Mouse (Mus musculus) frontal cortex, postnatal 14 days (tissue): ENCODE measurements around the gene Dpep1.
"Not testable (repeated sequence)": the region's sequence is repeated elsewhere in the genome, so short reads cannot be mapped to it uniquely, and the experiment has no call there.

Experiments
- DNase-seq, 2 experiments: peaks; one replicate each; pipeline ENCODE4 v3.0.0; 2022; ENCODE audit warnings: low spot score in 2 of 2

The Dpep1 gene

GRCm38 (mm10) chr8:123212321-123213117 lies 26.5 kb downstream of the Dpep1 start, which contains the start of the genes Chmp1a and Spata33:
Gene Chmp1a (minus strand): TSS chr8:123212763.
Gene Spata33 (plus strand): TSS chr8:123212832.
- peak; percentile 80 to 82 for DNase-seq

DNA sequence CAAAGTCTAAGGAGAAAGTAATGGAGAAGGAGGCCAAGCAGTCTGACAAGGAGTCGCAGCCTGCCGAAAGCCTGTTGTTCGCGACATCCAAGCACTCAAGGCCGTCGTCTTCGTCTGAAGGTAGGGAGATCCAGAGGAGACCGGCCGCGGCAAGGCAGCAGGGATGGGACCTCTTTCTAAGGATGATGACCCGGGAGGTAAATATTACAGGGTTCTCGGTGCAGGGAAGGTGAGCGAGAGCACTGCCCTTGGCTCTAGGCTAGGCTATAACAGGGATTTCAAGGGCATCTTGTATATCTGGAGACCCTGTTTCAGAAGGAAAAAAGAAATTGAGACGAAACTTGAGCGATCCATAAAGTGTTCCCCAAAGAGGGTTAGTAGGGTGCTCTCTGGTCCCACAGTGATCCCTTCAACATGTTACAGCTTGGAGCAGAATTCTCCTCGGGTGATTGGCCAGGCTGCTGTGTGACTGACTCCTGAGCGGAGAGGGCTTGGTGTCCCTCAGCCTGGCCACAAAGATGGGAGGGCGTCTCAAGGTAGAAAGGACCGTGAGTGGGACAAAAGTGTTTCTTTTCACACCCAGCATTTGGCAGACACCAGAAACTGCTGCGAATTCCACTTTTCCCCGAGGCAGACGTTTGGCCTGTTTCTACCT lies 27.2 kb downstream of the Dpep1 start:
- no peak for DNase-seq

DNA sequence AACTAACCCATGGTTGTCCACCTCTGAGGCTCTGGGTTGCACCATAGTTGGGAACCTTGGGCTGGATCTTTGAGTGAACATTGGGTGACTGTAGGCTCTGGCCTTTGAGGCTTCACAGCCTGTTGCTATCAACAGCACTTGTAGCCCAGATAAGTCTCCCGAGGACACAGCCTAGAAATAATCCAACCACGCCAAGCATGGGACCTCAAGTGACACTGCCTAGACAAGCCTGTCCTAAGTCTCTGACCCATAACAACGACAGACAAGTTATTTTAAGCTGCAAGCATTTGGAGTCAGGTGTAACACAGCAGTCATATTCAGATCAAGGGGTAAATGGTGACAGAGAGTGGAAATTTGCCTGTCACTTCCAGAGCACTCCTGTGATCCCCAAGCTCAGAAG lies 29.4 kb downstream of the Dpep1 start:
- no peak for DNase-seq

GRCm38 (mm10) chr8:123220917-123221316 lies 34.9 kb downstream of the Dpep1 start:
- no peak for DNase-seq

GRCm38 (mm10) chr8:123224278-123225266 lies 38.5 kb downstream of the Dpep1 start, which contains the start of gene Cdk10:
Gene Cdk10 (plus strand): TSS chr8:123224842.
- DNase-seq, result peak; percentile 85 to 90

GRCm38 (mm10) chr8:123228416-123228815 lies 42.4 kb downstream of the Dpep1 start:
- no peak for DNase-seq

GRCm38 (mm10) chr8:123230326-123230725 lies 44.3 kb downstream of the Dpep1 start:
- not testable (repeated sequence) for DNase-seq

GRCm38 (mm10) chr8:123231742-123232141 lies 45.7 kb downstream of the Dpep1 start:
- peak in 1 of 2 experiments; percentile 32 for DNase-seq

DNA sequence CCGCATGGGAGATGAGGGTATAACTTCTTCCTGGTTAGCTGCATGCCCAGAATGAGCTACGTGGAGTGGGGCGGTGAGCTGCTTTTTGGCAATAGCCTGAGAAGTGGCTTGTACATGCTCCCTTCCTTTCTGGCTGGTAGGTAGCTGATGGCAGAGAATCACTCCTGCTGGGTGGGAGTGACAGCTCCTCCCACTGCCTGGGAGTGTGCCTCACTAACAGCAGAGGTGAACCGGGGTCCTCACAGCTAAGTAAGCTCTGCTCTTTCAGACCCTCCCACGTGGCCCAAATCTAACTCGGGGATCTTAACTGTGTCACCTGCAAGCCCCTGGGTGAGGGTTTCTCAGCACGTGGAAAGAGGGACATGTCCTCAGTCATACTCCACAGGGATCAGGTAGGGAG lies 46.5 kb downstream of the Dpep1 start:
- no peak for DNase-seq

DNA sequence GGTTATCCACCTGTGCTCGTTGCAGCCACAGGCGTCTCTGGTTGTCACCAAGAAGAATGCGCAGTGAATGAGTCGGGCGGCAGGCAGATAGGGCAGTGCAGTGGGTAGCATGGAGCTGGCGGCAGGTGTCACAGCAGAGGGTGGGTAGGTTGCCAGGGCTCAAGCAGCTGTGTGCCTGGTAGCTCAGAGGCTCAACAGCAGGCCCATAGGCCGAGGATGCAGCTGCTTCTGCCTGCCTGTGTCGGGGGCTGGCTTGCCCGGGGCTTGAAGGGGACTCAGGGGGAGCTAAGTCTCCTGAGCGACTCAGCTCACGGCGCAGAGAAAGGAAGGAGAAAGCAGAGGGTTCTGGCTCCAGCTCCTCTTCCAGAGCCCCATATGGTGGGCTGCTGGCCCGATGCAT lies 47.3 kb downstream of the Dpep1 start:
- DNase-seq, result no peak

DNA sequence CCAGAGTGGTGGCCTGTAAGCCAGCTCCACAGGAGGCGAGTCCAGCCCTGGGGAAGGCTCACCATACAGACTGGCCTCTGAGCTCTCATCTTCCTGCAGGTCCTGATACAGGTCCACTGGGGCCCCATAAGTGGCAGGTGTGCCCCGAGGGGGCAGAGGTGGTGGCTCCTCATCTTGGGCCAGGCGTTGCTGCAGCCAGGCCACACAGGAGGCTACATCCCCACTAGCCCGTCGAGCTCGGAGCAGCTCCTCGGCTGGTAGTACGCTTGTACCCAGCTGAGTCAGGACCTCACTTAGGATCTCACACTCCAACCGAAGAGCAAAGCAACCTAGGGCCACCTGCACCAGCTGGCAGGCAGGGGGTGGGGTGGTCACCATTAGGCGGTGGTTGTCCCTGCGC lies 47.7 kb downstream of the Dpep1 start:
- no peak for DNase-seq

GRCm38 (mm10) chr8:123234918-123235519 lies 49.0 kb downstream of the Dpep1 start:
- peak; percentile 73 to 81 for DNase-seq

- peak; percentile 77 to 80 for DNase-seq
Observed at GRCm38 (mm10) chr8:123235520-123236497, 49.8 kb downstream of the Dpep1 start, which contains the start of gene Spata2l. Gene Spata2l (minus strand): TSS chr8:123236233.

GRCm38 (mm10) chr8:123239398-123239797 lies 53.4 kb downstream of the Dpep1 start:
- no peak for DNase-seq

DNA sequence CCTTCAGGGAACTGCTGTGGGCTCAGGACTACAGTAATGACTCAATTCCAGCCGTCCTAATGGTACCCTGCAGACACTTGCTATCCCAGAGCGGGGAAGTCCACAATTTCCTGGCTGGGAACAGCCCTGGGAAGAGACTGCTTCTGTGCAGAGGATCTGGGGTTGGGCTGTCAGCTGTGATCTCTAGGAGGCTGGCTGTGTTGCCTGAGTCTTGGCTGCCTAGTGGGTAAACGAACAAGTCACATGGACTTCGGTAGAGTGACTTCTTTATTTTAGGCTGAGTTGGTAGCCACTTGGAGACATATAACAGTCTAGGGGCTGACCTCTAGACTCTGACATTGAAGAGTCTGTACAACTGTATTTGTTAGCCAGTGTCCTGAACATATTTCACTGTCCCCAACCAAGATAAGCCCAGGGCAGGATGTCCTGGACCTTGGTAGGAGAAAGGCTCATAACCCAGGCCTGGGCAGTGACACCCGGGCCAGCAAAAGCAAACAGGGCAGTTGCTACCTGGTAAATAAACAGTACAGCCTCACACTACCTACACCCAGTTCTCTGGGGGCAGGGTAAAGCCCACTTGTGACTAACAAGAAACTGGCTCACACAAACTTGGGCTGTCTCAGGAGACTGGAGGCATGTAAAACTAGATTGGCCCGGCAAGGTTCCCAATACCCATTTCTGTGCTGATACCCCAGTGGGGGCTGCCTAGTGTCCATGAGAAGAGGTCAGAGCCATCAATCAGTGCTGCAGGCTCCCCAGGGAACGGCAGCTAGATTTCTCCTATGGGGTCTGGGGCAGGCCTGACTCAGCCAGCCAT lies 56.3 kb downstream of the Dpep1 start:
- no peak for DNase-seq

DNA sequence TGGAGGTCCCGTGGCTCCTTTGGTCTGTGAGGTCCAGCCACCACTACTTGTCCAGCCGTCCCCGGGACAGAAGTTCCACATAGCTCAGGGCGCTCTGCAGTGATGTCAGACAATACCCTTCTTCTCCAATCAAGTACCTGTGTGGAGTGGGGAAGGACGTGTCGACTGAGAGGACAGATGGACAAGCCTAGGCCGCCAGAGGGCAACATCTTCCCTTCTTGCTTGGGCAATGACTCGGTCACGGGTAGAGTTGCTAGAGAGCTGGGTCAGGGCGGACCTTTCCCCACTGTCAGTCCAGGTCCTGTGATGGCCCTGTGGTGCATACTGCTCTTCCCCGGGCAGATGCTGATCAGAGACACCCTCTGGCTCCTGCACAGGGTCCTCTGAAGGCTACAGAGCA lies 57.0 kb downstream of the Dpep1 start:
- DNase-seq, result no peak

DNA sequence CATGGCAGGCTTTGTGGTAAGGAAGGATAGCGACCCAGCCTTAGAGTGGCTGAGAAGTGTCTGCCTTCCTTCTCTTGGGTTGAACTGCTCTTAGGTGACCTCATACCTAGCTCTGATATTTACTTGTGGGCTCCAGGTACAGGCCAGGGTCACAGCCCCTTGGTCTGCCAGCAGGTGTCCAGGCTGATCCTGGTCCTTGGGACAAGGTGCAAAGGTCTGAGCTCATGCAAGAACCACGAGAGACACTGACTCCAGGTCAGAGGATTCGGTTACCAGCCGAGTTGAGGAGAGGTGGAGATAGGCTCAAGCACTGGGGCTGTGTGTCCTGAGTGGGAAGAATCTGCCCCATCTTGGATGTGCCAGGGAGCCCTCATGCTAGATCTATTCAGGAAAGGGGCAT lies 58.3 kb downstream of the Dpep1 start:
- no peak for DNase-seq

DNA sequence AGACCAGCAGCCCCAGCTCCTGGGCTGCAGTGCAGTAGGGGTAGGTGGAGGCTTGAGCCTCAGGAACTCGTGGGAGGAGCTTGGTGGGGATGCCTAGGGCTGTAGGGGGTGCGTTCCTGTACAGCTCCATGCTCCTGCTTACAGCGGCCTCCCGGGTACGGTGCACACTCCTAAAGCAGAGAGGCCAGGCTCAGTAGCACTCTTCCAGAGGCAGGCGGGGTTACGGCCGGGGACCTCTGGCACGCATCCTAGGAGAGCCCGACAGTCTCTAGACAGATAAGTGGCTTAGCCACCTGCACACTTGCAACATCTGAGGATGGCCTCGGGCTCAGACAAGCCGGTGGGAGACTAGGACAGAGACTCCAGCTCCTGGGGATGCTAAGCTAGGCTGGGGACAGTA lies 59.5 kb downstream of the Dpep1 start:
- no peak for DNase-seq

- DNase-seq, result no peak
Observed at GRCm38 (mm10) chr8:123247748-123248147, 61.7 kb downstream of the Dpep1 start.
